Mouse (Mus musculus) lung, postnatal 0 days (tissue): Measurements from ENCODE around the gene Hlcs. TPM values are rescaled to one million over a fixed set of nuclear protein-coding genes. Genes with fewer than 3 reads are reported as not detected.

Experiments
- ATAC-seq: fragments of 200-750 bp; cut with Nextera tagmentation; 2 replicates; pipeline ENCODE4 v1.8.0; 2017; ENCODE audit warnings: moderate library complexity
- DNase-seq: peaks from one replicate; pipeline ENCODE4 v3.0.0-alpha.2; 2016; ENCODE audit warnings: low spot score
- H3K27ac ChIP-seq: fragments of 300-500 bp; sonication (generic); 2 replicates; pipeline ENCODE4 v1.5.1; 2014; ENCODE audit warnings: antibody characterized with exemption, mild to moderate bottlenecking, low read length, mixed read lengths
- H3K27me3 ChIP-seq: fragments of 300-500 bp; sonication (generic); replicated peaks from 2 replicates; pipeline ENCODE4 v1.6.1; 2014; ENCODE audit warnings: low read length, mixed read lengths; ENCODE audit not compliant: insufficient read depth
- H3K36me3 ChIP-seq: fragments of 300-500 bp; sonication (generic); 2 replicates; pipeline ENCODE4 v1.6.1; 2014; ENCODE audit warnings: low read length, mixed read lengths; ENCODE audit not compliant: insufficient read depth
- H3K4me1 ChIP-seq: fragments of 300-500 bp; sonication (generic); 2 replicates; pipeline ENCODE4 v1.6.1; 2014; ENCODE audit warnings: antibody characterized with exemption, low read depth, low read length, mixed read lengths; ENCODE audit not compliant: insufficient read depth
- H3K4me2 ChIP-seq: fragments of 300-500 bp; sonication (generic); replicated peaks from 2 replicates; pipeline ENCODE4 v1.6.1; 2014; ENCODE audit warnings: low read depth, mild to moderate bottlenecking, low read length, moderate library complexity, mixed read lengths
- H3K4me3 ChIP-seq: fragments of 300-500 bp; sonication (generic); 2 replicates; pipeline ENCODE4 v1.5.1; 2014; ENCODE audit warnings: low read depth, low read length
- H3K9ac ChIP-seq: fragments of 300-500 bp; sonication (generic); replicated peaks from 2 replicates; pipeline ENCODE4 v1.6.1; 2014; ENCODE audit warnings: low read depth, mild to moderate bottlenecking
- H3K9me3 ChIP-seq: fragments of 300-500 bp; sonication (generic); 2 replicates; pipeline ENCODE4 v1.6.1; 2016; ENCODE audit warnings: low read length, mixed read lengths
- CTCF ChIP-seq: IDR thresholded peaks from 2 replicates; pipeline ENCODE4 v1.5.1; 2016; ENCODE audit warnings: antibody characterized with exemption, mild to moderate bottlenecking
- EP300 ChIP-seq: IDR thresholded peaks from 2 replicates; pipeline ENCODE4 v1.6.1; 2016; ENCODE audit warnings: antibody characterized with exemption, mild to moderate bottlenecking, control low read depth
- WGBS: fragments of 180-500 bp; shearing (Covaris S2); extraction: QIAGEN DNeasy Blood & Tissue Kit; methylation state at CpG from one replicate; pipeline ENCODE4 v1.1.7; 2014; 5-methylcytosine and 5-hydroxymethylcytosine counted together
- polyA plus RNA-seq: library from polyadenylated mRNA; unstranded; fragments of >200 nt; fragmentation: Nextera tagmentation; extraction: Ambion mirVana; gene quantifications from 2 replicates; pipeline ENCODE4 v1.2.1, GENCODE M21; 2015

Hlcs gene
- polyA plus RNA-seq, 1 experiment from 2014 or later, result 4.6 TPM

DNA sequence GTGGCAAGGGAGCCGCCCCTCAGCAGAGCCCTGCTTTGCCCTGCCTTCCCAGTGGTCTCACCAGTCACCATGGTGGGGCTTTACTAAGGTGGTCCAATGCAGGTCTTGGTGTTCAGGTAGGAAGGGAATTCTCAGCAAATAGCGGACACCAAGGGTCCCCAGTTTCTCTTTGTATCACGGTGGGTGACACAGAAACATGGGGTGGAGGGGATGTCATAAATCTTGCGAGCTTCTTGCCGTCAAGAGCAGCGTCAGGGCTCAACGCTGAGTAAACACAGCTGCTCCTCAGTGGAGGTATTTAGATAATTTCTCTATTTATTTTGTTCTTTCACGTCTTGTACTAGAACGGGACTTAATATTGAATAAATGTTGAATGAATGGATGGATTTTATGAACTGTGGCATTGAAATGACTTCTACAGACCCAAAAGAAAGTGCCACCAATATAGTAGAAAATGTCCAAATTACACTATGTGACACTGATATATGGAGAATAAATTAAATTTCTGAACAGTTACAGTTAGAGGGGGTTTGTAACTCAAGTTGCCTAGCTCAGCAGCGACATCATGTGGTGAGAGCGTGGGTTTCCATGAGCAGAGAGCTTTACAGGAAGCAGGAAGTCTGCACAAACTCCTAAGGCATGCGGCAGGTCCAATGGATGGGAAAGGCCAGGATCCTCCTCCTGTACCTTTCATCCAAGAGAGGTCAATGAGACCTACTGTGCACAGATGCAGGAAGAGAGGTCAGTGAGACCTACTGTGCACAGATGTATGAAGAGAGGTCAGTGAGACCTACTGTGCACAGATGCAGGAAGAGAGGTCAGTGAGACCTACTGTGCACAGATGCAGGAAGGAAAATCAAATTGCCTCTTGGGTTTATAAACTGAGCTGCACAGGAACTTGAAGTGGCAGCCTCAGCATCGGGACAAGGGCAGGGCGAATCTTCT lies 54.7 kb downstream of the Hlcs start:
- peak; percentile 59 for ATAC-seq
- H3K9me3 ChIP-seq, result no peaks in the 10 kb centered on the region
- no peak overlapping the region for H3K4me3 ChIP-seq
- no peak overlapping the region for H3K27ac ChIP-seq
- no peak overlapping the region for H3K4me2 ChIP-seq
- H3K9ac ChIP-seq, result no peak overlapping the region
- H3K27me3 ChIP-seq, result no peaks in the 10 kb centered on the region
- DNase-seq, result peak; percentile 87
- H3K36me3 ChIP-seq, result no peaks in the 10 kb centered on the region
- TF ChIP-seq EP300, result no peak
- TF ChIP-seq CTCF, result peak; percentile 98
- WGBS, result 37% methylated on average over 14 of the region's 14 CpGs
- H3K4me1 ChIP-seq, result no peaks in the 10 kb centered on the region

DNA sequence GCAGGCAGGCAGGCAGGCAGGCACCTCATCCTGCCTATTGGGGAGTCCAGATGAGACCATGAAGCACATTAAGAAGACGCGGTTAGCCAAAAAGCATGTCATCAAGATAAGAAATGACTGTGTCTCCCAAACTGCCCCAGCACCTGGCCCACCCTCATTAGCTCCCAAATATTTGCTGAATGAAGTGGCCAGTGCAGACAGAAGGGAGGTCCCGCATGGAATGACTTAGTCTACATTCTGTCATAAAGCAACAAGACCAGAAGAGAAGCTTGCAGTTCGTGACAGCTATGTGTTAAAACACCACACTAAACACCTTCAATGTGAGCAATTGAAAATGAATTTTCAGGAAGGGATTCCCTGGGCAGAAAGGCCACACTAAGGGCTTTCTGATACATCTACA lies 57.8 kb downstream of the Hlcs start:
- 70% methylated on average over 4 of the region's 4 CpGs for WGBS
- no peak overlapping the region for H3K4me2 ChIP-seq
- H3K4me3 ChIP-seq, result no peak overlapping the region
- H3K36me3 ChIP-seq, result no peaks in the 10 kb centered on the region
- H3K4me1 ChIP-seq, result no peaks in the 10 kb centered on the region
- TF ChIP-seq EP300, result no peak
- TF ChIP-seq CTCF, result no peak
- no peaks in the 10 kb centered on the region for H3K9me3 ChIP-seq
- ATAC-seq (no peak), DNase-seq (no peak)
- no peak overlapping the region for H3K27ac ChIP-seq
- H3K27me3 ChIP-seq, result no peaks in the 10 kb centered on the region
- H3K9ac ChIP-seq, result no peak overlapping the region

DNA sequence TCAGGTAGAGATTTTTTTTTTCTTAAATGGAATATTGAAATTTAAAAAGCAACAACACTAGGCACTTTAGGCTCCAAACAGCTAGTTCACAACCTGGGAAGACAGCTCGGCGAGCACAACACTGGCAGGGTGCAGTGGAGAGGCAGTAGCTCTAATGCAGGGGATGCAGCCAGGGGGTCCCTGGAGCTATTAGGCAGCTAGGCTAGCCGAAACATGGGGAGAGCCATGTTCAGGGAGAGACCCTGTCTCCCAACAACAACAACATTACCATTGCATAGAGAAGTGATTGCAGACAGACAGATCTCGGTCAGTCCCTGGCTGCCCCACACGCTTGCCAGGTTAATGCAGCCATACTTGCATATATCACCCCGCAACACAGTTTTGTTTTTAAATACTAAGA lies 58.3 kb downstream of the Hlcs start:
- Histone ChIP-seq H3K27ac (no peak overlapping the region), H3K9ac (no peak overlapping the region), H3K36me3 (no peaks in the 10 kb centered on the region), H3K27me3 (no peaks in the 10 kb centered on the region), H3K9me3 (no peaks in the 10 kb centered on the region), H3K4me3 (no peak overlapping the region), H3K4me2 (no peak overlapping the region), H3K4me1 (no peaks in the 10 kb centered on the region)
- ATAC-seq (no peak), DNase-seq (no peak)
- TF ChIP-seq EP300 (no peak), CTCF (no peak)
- WGBS, result 90% methylated on average over 6 of the region's 6 CpGs

DNA sequence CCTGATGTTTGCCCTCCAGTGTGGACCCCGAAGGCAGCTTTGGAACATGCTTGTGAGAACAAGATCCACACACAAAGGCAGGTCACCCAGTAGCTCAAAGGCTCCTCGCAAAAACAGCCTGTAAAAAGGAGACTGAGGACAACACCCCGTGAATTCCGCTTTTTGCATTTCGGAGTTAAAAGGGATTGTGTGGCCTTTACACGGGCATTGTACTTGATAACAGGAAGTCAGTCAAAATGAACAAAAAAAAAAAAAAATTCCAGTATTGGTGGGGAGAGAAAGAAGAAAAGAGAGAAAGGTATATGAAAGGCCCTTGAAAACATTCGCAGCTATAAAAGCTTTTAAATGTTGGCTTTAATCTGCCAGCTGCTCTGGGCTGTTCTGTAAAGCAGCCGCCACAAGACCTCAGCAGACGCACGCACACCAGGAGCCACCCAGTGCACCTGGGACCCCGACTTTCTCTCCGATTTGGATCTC lies 58.9 kb downstream of the Hlcs start:
- DNase-seq, result no peak
- H3K36me3 ChIP-seq, result no peaks in the 10 kb centered on the region
- H3K27ac ChIP-seq, result no peak overlapping the region
- 78% methylated on average over 12 of the region's 12 CpGs for WGBS
- no peak overlapping the region for H3K9ac ChIP-seq
- no peaks in the 10 kb centered on the region for H3K27me3 ChIP-seq
- no peak overlapping the region for H3K4me3 ChIP-seq
- H3K4me1 ChIP-seq, result no peaks in the 10 kb centered on the region
- no peak for TF ChIP-seq CTCF
- no peak for TF ChIP-seq EP300
- ATAC-seq, result no peak
- H3K4me2 ChIP-seq, result no peak overlapping the region
- H3K9me3 ChIP-seq, result no peaks in the 10 kb centered on the region

DNA sequence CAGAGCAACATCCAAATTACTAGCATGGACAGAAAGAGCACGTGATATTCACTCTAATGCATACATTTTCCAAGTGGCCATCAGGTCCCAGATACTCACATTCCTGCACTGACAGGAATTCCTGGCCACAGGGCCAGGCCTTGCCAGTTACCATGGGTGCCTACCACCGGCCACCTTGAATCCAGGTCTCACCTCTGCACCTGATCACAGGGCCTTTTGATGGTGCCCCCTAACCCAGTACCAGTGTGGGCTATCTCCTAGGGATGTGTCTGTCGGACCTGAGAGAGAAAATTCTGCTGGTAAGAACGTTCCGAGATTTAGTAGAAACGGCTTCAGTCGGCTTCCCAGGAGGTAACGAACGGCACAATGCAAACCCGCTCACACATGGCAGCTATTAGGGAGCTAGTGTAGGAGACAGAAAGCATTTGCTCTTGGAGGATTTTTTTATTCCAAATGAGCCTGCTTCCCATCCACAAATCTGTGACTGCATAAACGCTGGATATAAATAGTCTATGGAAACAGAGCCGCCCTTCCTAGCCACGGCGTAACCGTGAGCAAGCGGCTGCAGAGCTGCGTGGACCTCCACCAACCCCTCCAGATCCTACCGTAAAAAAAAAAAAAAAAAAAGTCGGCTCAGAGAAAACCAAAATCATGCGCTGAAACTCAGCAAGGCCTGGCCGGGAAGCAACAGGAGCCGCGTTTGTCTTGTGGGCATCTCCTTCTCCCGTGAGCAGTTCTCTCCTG lies 59.5 kb downstream of the Hlcs start:
- ATAC-seq (no peak), DNase-seq (no peak)
- Histone ChIP-seq H3K36me3 (no peaks in the 10 kb centered on the region), H3K9ac (no peak overlapping the region), H3K4me2 (no peak overlapping the region), H3K9me3 (no peaks in the 10 kb centered on the region), H3K4me3 (no peak overlapping the region), H3K4me1 (no peaks in the 10 kb centered on the region), H3K27ac (no peak overlapping the region), H3K27me3 (no peaks in the 10 kb centered on the region)
- 74% methylated on average over 24 of the region's 24 CpGs for whole genome bisulfite sequencing
- TF ChIP-seq CTCF, result no peak
- TF ChIP-seq EP300, result no peak

DNA sequence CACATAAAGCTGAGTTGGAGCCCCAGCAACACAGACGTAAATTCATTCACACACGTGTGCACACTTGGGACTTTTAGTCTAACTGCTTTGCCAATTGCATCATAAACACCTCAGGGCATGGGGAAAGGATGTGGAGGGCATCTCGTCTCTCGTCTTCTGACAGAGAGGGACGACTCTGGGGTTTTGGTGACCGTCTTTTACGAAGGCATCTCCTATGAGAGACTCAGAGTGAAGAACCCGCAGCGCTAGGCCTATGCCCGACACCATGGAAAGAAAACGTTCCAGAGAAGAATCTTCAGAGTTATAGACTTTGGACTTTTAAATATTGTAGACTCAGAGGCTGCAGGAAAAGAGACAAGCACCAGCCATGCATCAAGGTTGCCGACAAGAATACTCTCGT lies 61.6 kb downstream of the Hlcs start:
- Histone ChIP-seq H3K36me3 (no peaks in the 10 kb centered on the region), H3K4me3 (no peak overlapping the region), H3K4me1 (no peaks in the 10 kb centered on the region), H3K27ac (no peak overlapping the region), H3K27me3 (no peaks in the 10 kb centered on the region), H3K9ac (no peak overlapping the region), H3K9me3 (no peaks in the 10 kb centered on the region), H3K4me2 (no peak overlapping the region)
- DNase-seq (no peak), ATAC-seq (no peak)
- TF ChIP-seq EP300, result no peak
- no peak for TF ChIP-seq CTCF
- WGBS, result 89% methylated on average over 13 of the region's 13 CpGs
